Mouse (Mus musculus) MEL (cell line): ENCODE measurements around the gene Lamc3. TPM values are rescaled to one million over a fixed set of nuclear protein-coding genes. Genes with fewer than 3 reads are reported as not detected.

Experiments used
- DNase-seq: peaks from one replicate; pipeline ENCODE4 v3.0.0; 2011; ENCODE audit warnings: low read depth, low spot score
- H3K27ac ChIP-seq: 2 replicates; pipeline ENCODE4 v1.5.1; 2012; ENCODE audit warnings: low read depth, mild to moderate bottlenecking, control low read depth, low read length, moderate library complexity; ENCODE audit not compliant: control insufficient read depth
- H3K27me3 ChIP-seq, 2 experiments: fragments of 150-350 bp in 1 of 2; sonication (generic) in 1 of 2; 2 replicates each; pipeline ENCODE4 v1.6.1; 2012; ENCODE audit warnings: low read length in 2 of 2, mild to moderate bottlenecking in 2 of 2, improper control_type of control experiment in 1 of 2, moderate library complexity in 1 of 2; ENCODE audit not compliant: insufficient read depth in 2 of 2, control insufficient read depth in 1 of 2
- H3K36me3 ChIP-seq, 2 experiments: 2 replicates each; pipeline ENCODE4 v1.6.1; 2012 to 2014; ENCODE audit warnings: low read length in 2 of 2, improper control_type of control experiment in 1 of 2, inconsistent platforms in 1 of 2, mild to moderate bottlenecking in 1 of 2; ENCODE audit not compliant: insufficient read depth in 2 of 2, control insufficient read depth in 1 of 2
- H3K4me1 ChIP-seq, 2 experiments: fragments of 150-350 bp in 1 of 2; sonication (generic) in 1 of 2; 2 replicates each; pipeline ENCODE4 v1.6.1; 2012; ENCODE audit warnings: low read length in 2 of 2, improper control_type of control experiment in 1 of 2, mild to moderate bottlenecking in 1 of 2; ENCODE audit not compliant: insufficient read depth in 2 of 2, control insufficient read depth in 1 of 2
- H3K4me3 ChIP-seq, 2 experiments: fragments of 150-350 bp in 1 of 2; sonication (generic) in 1 of 2; 2 replicates each; pipeline ENCODE4 v1.5.1; 2012; ENCODE audit warnings: low read depth in 2 of 2, low read length in 2 of 2, mild to moderate bottlenecking in 2 of 2, moderate library complexity in 2 of 2, control low read depth in 1 of 2, improper control_type of control experiment in 1 of 2; ENCODE audit not compliant: control insufficient read depth in 1 of 2, insufficient read depth in 1 of 2
- H3K79me2 ChIP-seq: 2 replicates; pipeline ENCODE4 v1.6.1; 2012; ENCODE audit warnings: mild to moderate bottlenecking, low read length, moderate library complexity; ENCODE audit not compliant: control insufficient read depth, poor library complexity, insufficient read depth
- H3K9ac ChIP-seq: 2 replicates; pipeline ENCODE4 v1.6.1; 2012; ENCODE audit warnings: low read depth, mild to moderate bottlenecking, control low read depth, low read length, moderate library complexity; ENCODE audit not compliant: control insufficient read depth, poor library complexity, severe bottlenecking
- H3K9me3 ChIP-seq: fragments of 150-350 bp; sonication (generic); replicated peaks from 2 replicates; pipeline ENCODE4 v1.6.1; 2012; ENCODE audit warnings: mild to moderate bottlenecking, low read length, improper control_type of control experiment, moderate library complexity; ENCODE audit not compliant: insufficient read depth
- CHD2 ChIP-seq: IDR thresholded peaks from 2 replicates; pipeline ENCODE4 v1.6.1; 2011; ENCODE audit warnings: low read length, improper control_type of control experiment
- HCFC1 ChIP-seq: IDR thresholded peaks from 2 replicates; pipeline ENCODE4 v1.6.1; 2012; ENCODE audit warnings: low read depth, mild to moderate bottlenecking, inconsistent platforms, low read length, improper control_type of control experiment, moderate library complexity
- JUND ChIP-seq: IDR thresholded peaks from 2 replicates; pipeline ENCODE4 v1.6.1; 2011; ENCODE audit warnings: low read depth, mild to moderate bottlenecking, improper control_type of control experiment, low read length
- KAT2A ChIP-seq: conservative IDR thresholded peaks from 2 replicates; pipeline ENCODE4 v1.6.1; 2012; ENCODE audit warnings: low read depth, low read length, improper control_type of control experiment, inconsistent platforms
- MAFK ChIP-seq: IDR thresholded peaks from 2 replicates; pipeline ENCODE4 v1.6.1; 2011; ENCODE audit warnings: low read depth, mild to moderate bottlenecking, low read length, improper control_type of control experiment, borderline replicate concordance
- MAZ ChIP-seq: IDR thresholded peaks from 2 replicates; pipeline ENCODE4 v1.6.1; 2012; ENCODE audit warnings: low read depth, mild to moderate bottlenecking, inconsistent platforms, low read length, improper control_type of control experiment
- MEF2A ChIP-seq: IDR thresholded peaks from 2 replicates; pipeline ENCODE4 v1.6.1; 2014; ENCODE audit warnings: low read depth, mild to moderate bottlenecking, inconsistent platforms, low read length, improper control_type of control experiment; ENCODE audit not compliant: poor library complexity, insufficient replicate concordance, severe bottlenecking; ENCODE audit errors: extremely low read depth
- MYB ChIP-seq: IDR thresholded peaks from 2 replicates; pipeline ENCODE4 v1.6.1; 2011; ENCODE audit warnings: mild to moderate bottlenecking, low read depth, low read length, improper control_type of control experiment
- MYC ChIP-seq: IDR thresholded peaks from 2 replicates; pipeline ENCODE4 v1.6.1; 2011; ENCODE audit warnings: low read depth, mild to moderate bottlenecking, low read length, improper control_type of control experiment, moderate library complexity
- NRF1 ChIP-seq: IDR thresholded peaks from 2 replicates; pipeline ENCODE4 v1.6.1; 2014; ENCODE audit warnings: low read depth, mild to moderate bottlenecking, inconsistent platforms, low read length, improper control_type of control experiment, moderate library complexity; ENCODE audit not compliant: poor library complexity, insufficient read depth, severe bottlenecking
- POLR2A ChIP-seq, 2 experiments: IDR thresholded peaks; 2 replicates each; pipeline ENCODE4 v1.6.1; 2011 to 2012; ENCODE audit warnings: low read length in 2 of 2, mild to moderate bottlenecking in 2 of 2, control low read depth in 1 of 2, improper control_type of control experiment in 1 of 2, low read depth in 1 of 2, moderate library complexity in 1 of 2; ENCODE audit not compliant: control insufficient read depth in 1 of 2, insufficient read depth in 1 of 2, poor library complexity in 1 of 2
- RCOR1 ChIP-seq: IDR thresholded peaks from 2 replicates; pipeline ENCODE4 v1.6.1; 2012; ENCODE audit warnings: low read depth, mild to moderate bottlenecking, inconsistent platforms, low read length, improper control_type of control experiment
- SIN3A ChIP-seq: IDR thresholded peaks from 2 replicates; pipeline ENCODE4 v1.6.1; 2012; ENCODE audit warnings: low read length, improper control_type of control experiment, inconsistent platforms
- TBP ChIP-seq: IDR thresholded peaks from 2 replicates; pipeline ENCODE4 v1.8.0; 2011; ENCODE audit warnings: low read depth, low read length, improper control_type of control experiment
- USF1 ChIP-seq: IDR thresholded peaks from 2 replicates; pipeline ENCODE4 v1.6.1; 2014; ENCODE audit warnings: low read depth, mild to moderate bottlenecking, inconsistent platforms, low read length, improper control_type of control experiment, moderate library complexity
- ZC3H11A ChIP-seq: IDR thresholded peaks from 2 replicates; pipeline ENCODE4 v1.6.1; 2012; ENCODE audit warnings: low read depth, mild to moderate bottlenecking, inconsistent platforms, low read length, improper control_type of control experiment
- ZMIZ1 ChIP-seq: IDR thresholded peaks from 2 replicates; pipeline ENCODE4 v1.6.1; 2012; ENCODE audit warnings: low read depth, mild to moderate bottlenecking, inconsistent platforms, low read length, improper control_type of control experiment, moderate library complexity
- polyA plus RNA-seq, 2 experiments: library from polyadenylated mRNA; stranded (reverse) in 1 of 2; unstranded in 1 of 2; fragments of >175 nt in 1 of 2; fragments of >200 nt in 1 of 2; gene quantifications; 2 replicates each; pipeline versions ENCODE4 v1.2.1 to v1.2.4; 2012; ENCODE audit warnings: low replicate concordance in 2 of 2, low read depth in 1 of 2; ENCODE audit not compliant: insufficient read length in 2 of 2, insufficient read depth in 1 of 2, missing spikeins in 1 of 2
- total RNA-seq: library from RNA; depleted of rRNA; stranded (reverse); fragments of 300-350 nt; gene quantifications from 2 replicates; pipeline ENCODE4 v1.2.3, GENCODE M21; 2012

The Lamc3 gene
- total and polyA plus RNA-seq, 3 experiments: not detected

DNA sequence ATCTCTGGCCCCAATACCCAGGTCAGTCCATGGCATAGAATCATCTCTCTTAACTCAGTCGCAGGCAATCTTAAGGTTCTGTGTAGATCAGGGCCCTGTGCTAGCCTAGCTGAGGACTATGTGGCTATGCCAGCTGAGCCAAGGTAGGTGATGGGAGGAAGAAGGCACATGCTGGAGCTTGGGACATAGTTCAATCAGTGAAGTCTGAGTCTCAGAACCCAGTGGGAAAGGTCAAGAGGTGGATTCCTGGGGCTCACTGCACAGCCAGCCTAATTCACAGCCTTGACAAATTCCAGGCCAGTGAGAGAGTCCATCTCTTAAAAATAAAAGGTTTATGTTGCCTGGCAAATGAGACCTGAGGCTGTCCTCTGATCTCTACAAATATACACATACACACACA is 23.3 kb upstream of the Lamc3 start:
- Histone ChIP-seq H3K4me3 (no peak overlapping the region), H3K79me2 (no peaks in the 10 kb centered on the region), H3K4me1 (no peaks in the 10 kb centered on the region), H3K27me3 (peaks cover 3% of the 10 kb centered on the region in 2 experiments; a peak in 2 of 4 replicates), H3K9me3 (no peaks in the 10 kb centered on the region), H3K27ac (no peak overlapping the region), H3K36me3 (no peaks in the 10 kb centered on the region), H3K9ac (no peak overlapping the region)
- TF ChIP-seq CHD2 (no peak), RCOR1 (no peak), JUND (no peak), ZC3H11A (no peak), USF1 (no peak), SIN3A (no peak), TBP (no peak), NRF1 (no peak), MAFK (no peak), MYC (no peak), ZMIZ1 (no peak)
- DNase-seq: no peak

GRCm38 (mm10) chr2:31864891-31865290 is 22.2 kb upstream of the Lamc3 start:
- Histone ChIP-seq H3K36me3 (no peaks in the 10 kb centered on the region), H3K27ac (no peak overlapping the region), H3K27me3 (peaks cover 3% of the 10 kb centered on the region in 2 experiments; a peak in 2 of 4 replicates)

GRCm38 (mm10) chr2:31865322-31865721 is 21.8 kb upstream of the Lamc3 start:
- Histone ChIP-seq H3K79me2 (no peaks in the 10 kb centered on the region), H3K9ac (no peak overlapping the region), H3K27me3 (peaks cover 3% of the 10 kb centered on the region in 2 experiments; a peak in 2 of 4 replicates), H3K36me3 (no peaks in the 10 kb centered on the region), H3K4me1 (no peaks in the 10 kb centered on the region), H3K27ac (no peak overlapping the region), H3K4me3 (no peak overlapping the region), H3K9me3 (no peaks in the 10 kb centered on the region)
- no peak for DNase-seq
- no peak for TF ChIP-seq RCOR1
- TF ChIP-seq MYB: no peak
- TF ChIP-seq ZC3H11A: no peak
- no peak for TF ChIP-seq POLR2A (IDR thresholded peaks at IDR 0.05; ENCODE audit: control insufficient read depth in 1 of 2, insufficient read depth in 1 of 2, low read depth in 1 of 2, low read length in 2 of 2, poor library complexity in 1 of 2)
- no peak for TF ChIP-seq MAZ
- TF ChIP-seq, all 39 proteins: peak for 0

More at GRCm38 (mm10) chr2:31864891-31865290, 22.2 kb upstream of the Lamc3 start:
- H3K9ac ChIP-seq: no peak overlapping the region
- no peaks in the 10 kb centered on the region for H3K4me1 ChIP-seq
- no peak for TF ChIP-seq MEF2A
- no peak for TF ChIP-seq RCOR1
- TF ChIP-seq CHD2: no peak
- no peak for TF ChIP-seq JUND
- TF ChIP-seq HCFC1: no peak
- TF ChIP-seq KAT2A: no peak
- no peak for DNase-seq
- no peaks in the 10 kb centered on the region for H3K9me3 ChIP-seq
- no peaks in the 10 kb centered on the region for H3K79me2 ChIP-seq
- H3K4me3 ChIP-seq: no peak overlapping the region
